Mouse (Mus musculus): Measurements from ENCODE around the gene Pcyox1.
A peak's percentile ranks its signal among the peaks of the same experiment; 100 is the strongest.
"Not testable (repeated sequence)": the region's sequence is repeated elsewhere in the genome, so short reads cannot be mapped to it uniquely, and the experiment has no call there.

Gene Pcyox1

DNA sequence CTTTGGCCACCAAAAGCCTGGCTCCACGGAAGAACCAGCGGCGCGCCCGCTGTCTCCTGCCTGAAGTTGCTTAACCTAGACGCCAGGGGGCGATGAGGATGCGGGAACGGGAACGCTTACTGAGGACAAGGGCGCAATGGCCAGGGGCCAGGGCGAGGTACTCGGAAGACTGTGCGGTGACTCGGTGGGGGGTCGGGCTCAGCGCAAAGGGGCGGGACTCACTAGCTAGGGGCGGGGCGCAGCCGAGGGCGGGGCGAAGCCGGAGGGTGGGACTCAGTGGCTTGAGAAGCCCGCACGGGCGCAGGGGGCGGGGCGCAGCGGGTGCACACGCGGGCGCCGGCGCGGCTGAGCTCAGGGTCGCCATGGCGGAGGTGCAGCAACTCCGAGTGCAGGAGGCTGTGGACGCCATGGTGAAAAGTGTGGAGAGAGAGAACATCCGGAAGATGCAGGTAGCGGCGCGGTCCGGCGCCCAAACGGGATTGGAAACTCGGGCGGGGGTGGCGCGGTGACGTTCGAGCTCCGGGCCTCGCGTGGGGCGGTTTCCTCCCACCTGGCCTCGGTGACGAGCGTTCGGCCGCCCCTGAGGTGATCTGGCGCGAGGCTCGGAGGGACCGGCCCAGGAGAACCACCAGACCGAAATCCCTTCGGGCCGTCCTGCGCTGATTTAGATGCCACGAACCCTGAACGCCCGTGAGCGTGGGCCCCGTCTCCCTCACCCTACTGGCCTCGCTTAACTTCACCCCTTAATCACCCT lies 31.4 kb downstream of the Pcyox1 start, which contains the start of gene Fam136a:
TSS of gene Fam136a (plus strand) at position 276 of the 754 bp plus-strand sequence.
- peak; percentile 93 for DNase-seq

- peak; percentile 74 for DNase-seq
Observed at GRCm38 (mm10) chr6:86364442-86365141, 32.4 kb downstream of the Pcyox1 start.

DNA sequence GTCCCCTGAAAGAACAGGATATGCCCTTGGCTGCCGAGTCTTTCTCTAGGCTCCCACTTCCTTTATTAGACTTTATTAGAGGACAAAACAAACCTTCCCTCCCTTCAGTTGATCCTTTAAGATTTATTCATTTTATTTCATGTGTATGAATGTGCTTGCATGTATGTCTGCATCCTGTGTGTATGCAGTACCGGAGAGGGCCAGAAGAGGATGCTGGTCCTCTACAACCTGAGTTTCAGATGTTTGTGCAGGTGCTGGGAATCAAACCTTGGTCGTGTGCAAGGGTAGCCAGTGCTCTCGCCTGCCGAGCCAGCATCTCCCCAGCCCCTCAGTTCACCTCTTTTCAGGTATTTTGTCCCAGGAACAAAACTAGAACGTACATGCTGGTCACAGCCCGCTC lies 35.6 kb downstream of the Pcyox1 start:
- no peak for DNase-seq

DNA sequence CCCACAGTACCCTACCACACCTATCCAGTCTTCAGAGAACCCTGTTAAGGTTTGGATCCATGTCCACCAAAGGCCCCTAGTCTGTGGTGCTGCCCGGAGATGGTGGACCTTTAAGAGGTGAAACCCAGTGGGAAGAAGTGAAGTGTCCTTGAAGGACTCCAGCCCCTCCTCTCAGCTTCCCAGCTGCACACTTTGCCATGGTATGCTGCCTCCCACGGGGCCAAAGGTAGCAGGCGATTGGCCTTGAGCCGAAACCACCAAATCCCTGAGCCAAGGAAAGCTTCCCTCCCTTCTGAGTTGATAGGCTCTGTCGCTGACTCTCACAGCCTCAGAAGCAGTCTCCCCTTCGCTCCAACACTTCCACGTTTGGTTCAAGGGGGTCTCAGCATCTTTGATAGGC lies 36.3 kb downstream of the Pcyox1 start:
- no peak for DNase-seq

DNA sequence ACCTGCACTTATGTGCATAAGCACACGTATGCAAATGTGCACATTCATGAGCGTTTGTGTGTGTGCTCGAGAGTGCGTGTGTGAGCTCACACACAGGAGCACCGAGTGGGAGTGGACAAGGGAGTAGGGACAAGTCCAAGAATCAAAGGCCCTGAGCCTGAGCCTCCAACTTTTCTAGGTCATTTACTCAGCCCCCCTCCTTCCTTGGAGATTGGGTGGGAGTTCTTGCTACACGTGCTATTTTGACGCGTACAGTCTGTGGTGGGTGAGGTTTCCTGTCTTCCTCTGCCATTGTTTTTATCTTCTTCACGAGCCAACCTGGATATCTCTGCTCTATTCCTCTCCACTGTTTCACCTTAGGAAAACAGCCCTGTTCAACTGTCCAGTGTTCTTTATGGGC lies 40.0 kb downstream of the Pcyox1 start:
- DNase-seq: no peak

GRCm38 (mm10) chr6:86354948-86355347 lies 42.0 kb downstream of the Pcyox1 start:
- DNase-seq: no peak

- DNase-seq: no peak
Observed at GRCm38 (mm10) chr6:86349257-86349656, 47.7 kb downstream of the Pcyox1 start.

GRCm38 (mm10) chr6:86346063-86346462 lies 50.9 kb downstream of the Pcyox1 start:
- no peak for DNase-seq

DNA sequence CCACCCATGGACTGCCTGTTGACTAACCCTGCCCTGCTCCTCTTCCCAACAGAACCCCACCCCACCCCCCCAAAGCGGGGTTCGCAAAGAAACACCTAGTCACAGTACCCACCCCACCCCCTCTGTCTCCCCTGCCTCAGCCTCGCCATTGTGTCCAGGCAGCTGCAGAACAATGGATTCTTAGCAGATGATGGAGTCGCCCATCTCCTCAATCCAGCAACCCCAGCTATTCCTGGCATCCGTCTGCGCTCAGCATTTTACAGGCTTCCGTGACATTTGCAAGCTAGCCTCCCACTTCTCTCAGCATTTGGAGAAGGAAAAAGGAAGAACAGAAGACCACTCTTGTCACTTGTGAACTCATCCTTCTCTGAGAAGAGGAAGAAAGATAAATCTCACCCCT lies 53.3 kb downstream of the Pcyox1 start:
- no peak for DNase-seq

DNA sequence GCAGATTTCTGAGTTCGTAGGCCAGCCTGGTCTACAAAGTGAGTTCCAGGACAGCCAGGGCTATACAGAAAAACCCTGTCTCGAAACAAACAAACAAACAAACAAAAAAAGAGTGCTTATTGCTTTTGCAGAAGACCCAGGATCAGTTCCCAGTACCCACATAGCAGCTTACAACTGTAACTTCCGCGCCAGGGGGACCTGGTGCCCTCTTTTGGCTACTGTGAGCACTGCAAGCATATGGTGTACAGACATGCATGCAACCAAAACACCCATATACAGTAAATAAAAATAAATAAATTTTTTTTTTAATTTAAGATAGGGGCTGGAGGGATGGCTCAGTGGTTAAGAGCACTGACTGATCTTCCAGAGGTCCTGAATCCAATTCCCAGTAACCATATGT lies 60.6 kb downstream of the Pcyox1 start:
- not testable (repeated sequence) for DNase-seq
